Mouse (Mus musculus) forebrain, embryonic 16.5 days (tissue): Measurements from ENCODE around the gene Rmi2. TPM values are rescaled to one million over a fixed set of nuclear protein-coding genes. Genes with fewer than 3 reads are reported as not detected.
"Not testable (repeated sequence)": the region's sequence is repeated elsewhere in the genome, so short reads cannot be mapped to it uniquely, and the experiment has no call there.

Source experiments
- ATAC-seq: fragments of 200-750 bp; cut with Nextera tagmentation; 2 replicates; pipeline ENCODE4 v1.8.0; 2017; ENCODE audit warnings: mild to moderate bottlenecking, moderate library complexity
- H3K27ac ChIP-seq: fragments of 300-500 bp; sonication (generic); 2 replicates; pipeline ENCODE4 v1.5.1; 2014; ENCODE audit warnings: low read length, control low read depth
- H3K27me3 ChIP-seq: fragments of 300-500 bp; sonication (generic); replicated peaks from 2 replicates; pipeline ENCODE4 v1.6.1; 2014; ENCODE audit warnings: low read length; ENCODE audit not compliant: control insufficient read depth, insufficient read depth
- H3K36me3 ChIP-seq: fragments of 300-500 bp; sonication (generic); 2 replicates; pipeline ENCODE4 v1.6.1; 2014; ENCODE audit not compliant: control insufficient read depth, insufficient read depth
- H3K4me1 ChIP-seq: fragments of 300-500 bp; sonication (generic); replicated peaks from 2 replicates; pipeline ENCODE4 v1.6.1; 2014; ENCODE audit warnings: low read length; ENCODE audit not compliant: control insufficient read depth, insufficient read depth
- H3K4me2 ChIP-seq: fragments of 300-500 bp; sonication (generic); 2 replicates; pipeline ENCODE4 v1.6.1; 2014; ENCODE audit warnings: mild to moderate bottlenecking, low read length, control low read depth
- H3K4me3 ChIP-seq: fragments of 300-500 bp; sonication (generic); replicated peaks from 2 replicates; pipeline ENCODE4 v1.5.1; 2014; ENCODE audit warnings: mild to moderate bottlenecking, low read length, control low read depth
- H3K9ac ChIP-seq: fragments of 300-500 bp; sonication (generic); replicated peaks from 2 replicates; pipeline ENCODE4 v1.6.1; 2014; ENCODE audit warnings: low read depth, low read length, control low read depth
- H3K9me3 ChIP-seq: fragments of 300-500 bp; sonication (generic); 2 replicates; pipeline ENCODE4 v1.6.1; 2016; ENCODE audit warnings: low read length; ENCODE audit not compliant: control insufficient read depth
- WGBS: fragments of 180-500 bp; shearing (Covaris S2); extraction: QIAGEN DNeasy Blood & Tissue Kit; methylation state at CpG from one replicate; pipeline ENCODE4 v1.1.7; 2014; 5-methylcytosine and 5-hydroxymethylcytosine counted together
- polyA plus RNA-seq: library from polyadenylated mRNA; unstranded; fragments of >200 nt; fragmentation: Nextera tagmentation; extraction: Ambion mirVana; gene quantifications from 2 replicates; pipeline ENCODE4 v1.2.1, GENCODE M21; 2015

The Rmi2 gene
- polyA plus RNA-seq, 1 experiment from 2014 or later = 0.94 TPM

- Histone ChIP-seq H3K36me3 (no peaks in the 10 kb centered on the region), H3K9me3 (no peaks in the 10 kb centered on the region), H3K9ac (no peak overlapping the region), H3K27me3 (no peaks in the 10 kb centered on the region), H3K4me1 (peaks cover 15% of the 10 kb centered on the region), H3K27ac (no peak overlapping the region), H3K4me3 (no peak overlapping the region), H3K4me2 (no peak overlapping the region)
- 41% methylated on average over 4 of the region's 4 CpGs for WGBS
- ATAC-seq = no peak
These were observed 16.0 kb downstream of the Rmi2 start for GRCm38 (mm10) chr16:10850905-10851304.

DNA sequence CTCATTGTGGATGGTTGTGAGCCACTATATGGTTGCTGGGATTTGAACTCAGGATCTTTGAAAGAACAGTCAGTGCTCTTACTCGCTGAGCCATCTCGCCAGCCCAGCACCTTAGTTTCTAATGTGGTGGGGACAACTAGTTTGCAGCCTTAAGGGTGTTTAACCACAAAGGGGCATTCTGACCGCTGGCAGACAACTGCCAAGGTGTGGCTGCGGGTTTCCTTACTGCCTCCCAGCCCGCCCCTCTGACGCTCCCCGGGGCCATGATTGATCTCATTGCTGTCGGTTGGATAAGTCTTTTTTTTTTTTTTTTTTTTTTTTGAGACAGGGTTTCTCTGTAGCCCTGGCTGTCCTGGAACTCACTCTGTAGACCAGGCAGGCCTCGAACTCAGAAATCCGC is 17.4 kb downstream of the Rmi2 start:
- H3K4me3 ChIP-seq, ATAC-seq, H3K4me2 ChIP-seq, H3K36me3 ChIP-seq, H3K27ac ChIP-seq, H3K9ac ChIP-seq, H3K27me3 ChIP-seq, H3K9me3 ChIP-seq: not testable (repeated sequence)
- peaks cover 15% of the 10 kb centered on the region for H3K4me1 ChIP-seq
- WGBS = 90% methylated on average over 10 of the region's 10 CpGs

DNA sequence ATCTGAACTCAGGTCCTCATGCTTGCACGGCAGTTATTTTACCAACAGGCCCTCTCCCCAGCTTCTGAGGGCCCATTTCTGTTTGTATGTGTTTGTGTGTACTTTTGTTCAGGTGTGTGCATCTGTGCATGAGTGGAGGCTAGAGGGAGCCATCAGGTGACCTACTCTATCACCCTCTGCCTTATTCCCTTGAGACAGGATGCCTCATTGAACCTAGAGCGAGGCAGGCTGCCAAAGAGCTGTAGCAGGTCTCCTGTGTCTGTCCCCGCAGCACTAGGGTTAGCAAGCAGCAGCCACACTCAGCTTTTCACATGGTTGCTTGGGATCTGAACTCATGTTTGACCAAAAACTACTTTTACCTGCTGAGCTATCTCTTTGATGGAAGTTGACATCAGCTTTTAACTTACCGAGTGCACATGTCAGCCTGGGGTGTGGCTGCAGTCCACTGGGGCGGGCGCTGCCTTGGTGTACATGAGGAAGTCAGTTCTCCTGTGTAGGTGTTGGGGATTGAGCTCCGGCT is 24.9 kb downstream of the Rmi2 start:
- 88% methylated on average over 7 of the region's 7 CpGs for WGBS

GRCm38 (mm10) chr16:10861408-10861807 is 26.5 kb downstream of the Rmi2 start:
- no peak overlapping the region for H3K27ac ChIP-seq
- no peak overlapping the region for H3K9ac ChIP-seq
- H3K36me3 ChIP-seq = no peaks in the 10 kb centered on the region
- H3K4me3 ChIP-seq = no peak overlapping the region
- no peaks in the 10 kb centered on the region for H3K27me3 ChIP-seq
- H3K4me2 ChIP-seq = no peak overlapping the region
- WGBS = 73% methylated on average over 3 of the region's 3 CpGs
- H3K9me3 ChIP-seq = no peaks in the 10 kb centered on the region
- H3K4me1 ChIP-seq = no peaks in the 10 kb centered on the region
- ATAC-seq = no peak

More for the DNA sequence above, 24.9 kb downstream of the Rmi2 start:
- no peak overlapping the region for H3K27ac ChIP-seq
- no peak for ATAC-seq
- no peaks in the 10 kb centered on the region for H3K4me1 ChIP-seq
- H3K4me2 ChIP-seq = no peak overlapping the region
- no peaks in the 10 kb centered on the region for H3K27me3 ChIP-seq
- no peaks in the 10 kb centered on the region for H3K9me3 ChIP-seq
- no peaks in the 10 kb centered on the region for H3K36me3 ChIP-seq
- H3K4me3 ChIP-seq = no peak overlapping the region
- no peak overlapping the region for H3K9ac ChIP-seq

DNA sequence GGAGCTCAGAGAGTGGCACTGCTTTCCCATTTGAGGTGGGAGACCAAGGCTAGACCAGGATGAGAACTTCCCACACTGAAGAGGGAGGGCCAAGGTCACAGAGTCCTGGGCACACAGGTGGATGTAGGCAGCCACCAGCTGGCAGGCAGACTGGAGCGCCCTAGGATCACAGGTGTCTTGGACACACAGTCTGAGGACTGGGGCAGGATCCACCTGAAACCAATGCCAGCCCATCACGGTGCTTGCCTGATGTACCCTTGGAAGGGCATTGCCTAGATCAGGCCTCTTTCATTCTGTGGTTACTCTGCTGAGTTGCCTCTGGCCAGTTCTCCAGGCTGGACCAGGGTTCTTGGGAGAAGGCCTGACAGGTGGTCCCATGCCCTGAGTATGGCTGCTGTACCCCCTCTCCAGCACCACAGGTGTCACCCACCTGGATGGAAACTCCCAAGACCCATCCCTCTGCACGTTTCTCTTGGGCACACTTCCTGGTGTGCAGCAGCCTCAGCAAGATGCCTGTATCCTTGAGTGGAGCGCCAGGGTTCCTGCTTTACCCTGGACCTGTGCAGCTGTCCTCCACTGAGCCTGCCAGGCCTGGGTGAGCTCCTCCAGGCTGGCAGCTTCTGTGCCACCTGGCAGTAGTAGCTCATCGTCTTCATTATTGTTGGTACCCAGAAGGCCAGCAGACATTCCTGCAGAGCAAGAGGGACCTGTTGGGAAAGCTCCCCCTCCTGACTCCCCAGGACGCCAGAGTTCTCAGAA is 30.2 kb downstream of the Rmi2 start:
- Histone ChIP-seq H3K4me1 (no peaks in the 10 kb centered on the region), H3K27me3 (no peaks in the 10 kb centered on the region), H3K27ac (no peak overlapping the region), H3K9me3 (no peaks in the 10 kb centered on the region), H3K36me3 (no peaks in the 10 kb centered on the region), H3K4me3 (no peak overlapping the region), H3K9ac (no peak overlapping the region), H3K4me2 (no peak overlapping the region)
- 90% methylated on average over 6 of the region's 6 CpGs for WGBS
- no peak for ATAC-seq

- Histone ChIP-seq H3K27ac (no peak overlapping the region), H3K36me3 (no peaks in the 10 kb centered on the region), H3K27me3 (no peaks in the 10 kb centered on the region), H3K4me1 (no peaks in the 10 kb centered on the region), H3K4me3 (no peak overlapping the region), H3K9ac (no peak overlapping the region), H3K9me3 (no peaks in the 10 kb centered on the region), H3K4me2 (no peak overlapping the region)
- no peak for ATAC-seq
These were observed 30.7 kb downstream of the Rmi2 start for GRCm38 (mm10) chr16:10865592-10865987.

GRCm38 (mm10) chr16:10866841-10867240 is 32.0 kb downstream of the Rmi2 start:
- no peak overlapping the region for H3K4me3 ChIP-seq
- ATAC-seq = no peak

GRCm38 (mm10) chr16:10867501-10867900 is 32.6 kb downstream of the Rmi2 start:
- Histone ChIP-seq H3K4me1 (0 out of 2 replicates have a peak, but pooled peaks cover 3% of the 10 kb centered on the region), H3K9ac (no peak overlapping the region), H3K27me3 (no peaks in the 10 kb centered on the region), H3K4me2 (no peak overlapping the region), H3K4me3 (no peak overlapping the region), H3K36me3 (no peaks in the 10 kb centered on the region), H3K9me3 (no peaks in the 10 kb centered on the region), H3K27ac (no peak overlapping the region)
- ATAC-seq = no peak
- WGBS = 90% methylated on average over 2 of the region's 2 CpGs

More at GRCm38 (mm10) chr16:10866841-10867240, 32.0 kb downstream of the Rmi2 start:
- Histone ChIP-seq H3K27ac (no peak overlapping the region), H3K27me3 (no peaks in the 10 kb centered on the region), H3K9ac (no peak overlapping the region), H3K4me1 (0 out of 2 replicates have a peak, but pooled peaks cover 3% of the 10 kb centered on the region), H3K9me3 (no peaks in the 10 kb centered on the region), H3K36me3 (no peaks in the 10 kb centered on the region), H3K4me2 (no peak overlapping the region)
- WGBS = 93% methylated on average over 8 of the region's 8 CpGs

GRCm38 (mm10) chr16:10867904-10868440 is 33.1 kb downstream of the Rmi2 start:
- 35% methylated on average over 11 of the region's 11 CpGs for WGBS
- no peak overlapping the region for H3K4me2 ChIP-seq
- H3K9me3 ChIP-seq = no peaks in the 10 kb centered on the region
- H3K27ac ChIP-seq = no peak overlapping the region
- H3K27me3 ChIP-seq = no peaks in the 10 kb centered on the region
- H3K4me3 ChIP-seq = no peak overlapping the region
- H3K36me3 ChIP-seq = no peaks in the 10 kb centered on the region
- ATAC-seq = no peak
- 0 out of 2 replicates have a peak, but pooled peaks cover 3% of the 10 kb centered on the region for H3K4me1 ChIP-seq
- H3K9ac ChIP-seq = no peak overlapping the region
